Mouse (Mus musculus): ENCODE results near the gene Cenpm.

DNA sequence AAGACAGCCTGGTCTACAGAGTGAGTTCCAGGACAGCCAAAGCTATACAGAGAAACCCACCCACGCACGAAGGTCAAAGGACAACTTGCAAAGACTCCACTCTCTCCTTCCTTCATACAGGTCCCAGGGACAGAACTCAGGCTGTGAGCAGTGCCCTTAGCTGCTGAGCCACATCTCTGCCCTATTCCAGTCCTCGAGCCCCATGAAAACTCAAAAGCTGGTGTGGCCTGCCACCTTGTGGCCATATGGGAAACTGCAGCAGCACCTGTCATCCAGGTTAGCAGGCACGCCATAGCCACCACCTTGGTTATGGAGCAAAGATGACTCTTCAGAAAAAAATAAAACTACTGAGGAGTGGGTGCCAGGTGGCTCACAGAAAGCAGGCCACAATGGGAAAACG, 8.0 kb downstream of the Cenpm start:
- no peak for TF ChIP-seq EP300 (IDR thresholded peaks at IDR 0.05; ENCODE audit: low read depth)
- TF ChIP-seq CTCF (IDR thresholded peaks at IDR 0.05; ENCODE audit: low read depth), result peak; percentile 99
